Mouse (Mus musculus) ES-Bruce4 (cell line): Measurements from ENCODE around the gene Qsox1. TPM values are rescaled to one million over a fixed set of nuclear protein-coding genes. Genes with fewer than 3 reads are reported as not detected.

Source experiments
- H3K27ac ChIP-seq: 2 replicates; pipeline ENCODE4 v1.5.1; 2012; ENCODE audit warnings: low read length, inconsistent platforms; ENCODE audit not compliant: insufficient read depth
- H3K27me3 ChIP-seq: 2 replicates; pipeline ENCODE4 v1.6.1; 2012; ENCODE audit warnings: mild to moderate bottlenecking, low read length, inconsistent platforms; ENCODE audit not compliant: control insufficient read depth, poor library complexity, insufficient read depth, severe bottlenecking
- H3K36me3 ChIP-seq: 2 replicates; pipeline ENCODE4 v1.6.1; 2012; ENCODE audit warnings: inconsistent platforms, mild to moderate bottlenecking, low read length, moderate library complexity; ENCODE audit not compliant: control insufficient read depth, poor library complexity, insufficient read depth, severe bottlenecking
- H3K4me1 ChIP-seq: one replicate; pipeline ENCODE4 v1.8.1; 2011; ENCODE audit warnings: low read length; ENCODE audit not compliant: control insufficient read depth, insufficient read depth
- H3K4me3 ChIP-seq: 2 replicates; pipeline ENCODE4 v1.5.1; 2011; ENCODE audit warnings: low read depth, mild to moderate bottlenecking, low read length
- H3K9ac ChIP-seq: 2 replicates; pipeline ENCODE4 v1.6.1; 2012; ENCODE audit warnings: low read depth, mild to moderate bottlenecking, inconsistent platforms; ENCODE audit not compliant: poor library complexity, severe bottlenecking
- H3K9me3 ChIP-seq: replicated peaks from 2 replicates; pipeline ENCODE4 v1.6.1; 2012; ENCODE audit warnings: mild to moderate bottlenecking, low read length, inconsistent platforms; ENCODE audit not compliant: control insufficient read depth, poor library complexity, insufficient read depth, severe bottlenecking
- CTCF ChIP-seq: IDR thresholded peaks from one replicate; pipeline ENCODE4 v1.8.1; 2011; ENCODE audit warnings: low read depth, low read length
- EP300 ChIP-seq: IDR thresholded peaks from 2 replicates; pipeline ENCODE4 v1.6.1; 2011; ENCODE audit warnings: low read depth, low read length; ENCODE audit not compliant: insufficient read depth
- POLR2A ChIP-seq: IDR thresholded peaks from one replicate; pipeline ENCODE4 v1.8.1; 2011; ENCODE audit warnings: low read length; ENCODE audit not compliant: insufficient read depth
- polyA plus RNA-seq: library from polyadenylated mRNA; stranded (reverse); fragments of >200 nt; gene quantifications from 2 replicates; pipeline ENCODE4 v1.2.4, GENCODE M21; 2011; ENCODE audit warnings: low read depth; ENCODE audit not compliant: missing spikeins, insufficient read depth, insufficient read length

Gene Qsox1
- polyA plus RNA-seq, 1 experiment, result 14.7 TPM

GRCm38 (mm10) chr1:155741988-155742387, 70.7 kb downstream of the Qsox1 start:
- no peak overlapping the region for H3K27ac ChIP-seq
- H3K9ac ChIP-seq, result peak overlapping the region; percentile 32; the same call in 1 of the 2 replicates
- no peaks in the 10 kb centered on the region for H3K36me3 ChIP-seq
- H3K9me3 ChIP-seq, result no peaks in the 10 kb centered on the region
- peak overlapping the region; percentile 61 for H3K4me3 ChIP-seq
- no peak for TF ChIP-seq EP300
- TF ChIP-seq POLR2A, result no peak
- TF ChIP-seq CTCF, result no peak
- peaks cover 48% of the 10 kb centered on the region for H3K27me3 ChIP-seq
- H3K4me1 ChIP-seq, result no peaks in the 10 kb centered on the region

- Histone ChIP-seq H3K9ac (no peak overlapping the region), H3K4me1 (no peaks in the 10 kb centered on the region)
These were observed 71.2 kb downstream of the Qsox1 start for GRCm38 (mm10) chr1:155741378-155741945.

GRCm38 (mm10) chr1:155740622-155741377, 71.9 kb downstream of the Qsox1 start:
- Histone ChIP-seq H3K4me1 (no peaks in the 10 kb centered on the region), H3K9ac (no peak overlapping the region)
- TF ChIP-seq EP300 (no peak), CTCF (peak; percentile 30)

More at GRCm38 (mm10) chr1:155741378-155741945, 71.2 kb downstream of the Qsox1 start:
- Histone ChIP-seq H3K36me3 (no peaks in the 10 kb centered on the region), H3K9me3 (no peaks in the 10 kb centered on the region), H3K27me3 (peaks cover 47% of the 10 kb centered on the region), H3K4me3 (peak overlapping the region; percentile 61), H3K27ac (no peak overlapping the region)
- TF ChIP-seq POLR2A, result no peak
- no peak for TF ChIP-seq EP300
- TF ChIP-seq CTCF, result no peak

GRCm38 (mm10) chr1:155737809-155738383, 74.8 kb downstream of the Qsox1 start:
- H3K9ac ChIP-seq, result no peak overlapping the region
- no peaks in the 10 kb centered on the region for H3K36me3 ChIP-seq
- no peaks in the 10 kb centered on the region for H3K4me1 ChIP-seq
- H3K4me3 ChIP-seq, result peak overlapping the region; percentile 27; the same call in 1 of the 2 replicates
- no peak for TF ChIP-seq CTCF
- TF ChIP-seq EP300, result no peak
- TF ChIP-seq POLR2A, result no peak
- no peaks in the 10 kb centered on the region for H3K9me3 ChIP-seq
- peaks cover 50% of the 10 kb centered on the region for H3K27me3 ChIP-seq
- H3K27ac ChIP-seq, result no peak overlapping the region

More at GRCm38 (mm10) chr1:155740622-155741377, 71.9 kb downstream of the Qsox1 start:
- Histone ChIP-seq H3K4me3 (peak overlapping the region; percentile 61), H3K9me3 (no peaks in the 10 kb centered on the region), H3K27ac (no peak overlapping the region), H3K36me3 (no peaks in the 10 kb centered on the region), H3K27me3 (peaks cover 46% of the 10 kb centered on the region)

- peak overlapping the region; percentile 27 for H3K4me3 ChIP-seq
- H3K36me3 ChIP-seq, result no peaks in the 10 kb centered on the region
- no peak overlapping the region for H3K9ac ChIP-seq
- H3K4me1 ChIP-seq, result no peaks in the 10 kb centered on the region
- H3K27me3 ChIP-seq, result peaks cover 45% of the 10 kb centered on the region
- TF ChIP-seq EP300 (no peak), CTCF (no peak), POLR2A (no peak)
- H3K9me3 ChIP-seq, result no peaks in the 10 kb centered on the region
- H3K27ac ChIP-seq, result no peak overlapping the region
These were observed 75.5 kb downstream of the Qsox1 start for GRCm38 (mm10) chr1:155737017-155737808.
